Mouse (Mus musculus) right cerebral cortex, postnatal 25 days (tissue): Measurements from ENCODE around the gene Cox15.
A peak's percentile ranks its signal among the peaks of the same experiment; 100 is the strongest.

Experiments
- DNase-seq: peaks from one replicate; pipeline ENCODE4 v3.0.0; 2022

Gene Cox15

GRCm38 (mm10) chr19:43761543-43762256, 8.9 kb upstream of the Cox15 start:
- no peak for DNase-seq

- DNase-seq, result no peak
These were observed 7.7 kb upstream of the Cox15 start for GRCm38 (mm10) chr19:43760504-43760903.

- DNase-seq, result no peak
These were observed 2.1 kb upstream of the Cox15 start for GRCm38 (mm10) chr19:43754872-43755271.

GRCm38 (mm10) chr19:43754237-43754636, 1.4 kb upstream of the Cox15 start:
- no peak for DNase-seq

GRCm38 (mm10) chr19:43753226-43753835, 531 bp upstream of the Cox15 start:
- peak; percentile 85 for DNase-seq

GRCm38 (mm10) chr19:43750008-43750407, 2.8 kb downstream of the Cox15 start:
- DNase-seq, result no peak

GRCm38 (mm10) chr19:43747877-43748276, 4.9 kb downstream of the Cox15 start:
- no peak for DNase-seq

GRCm38 (mm10) chr19:43745740-43746139, 7.1 kb downstream of the Cox15 start:
- DNase-seq, result no peak

GRCm38 (mm10) chr19:43743401-43743800, 9.4 kb downstream of the Cox15 start:
- DNase-seq, result no peak

- DNase-seq, result no peak
These were observed 14.4 kb downstream of the Cox15 start for GRCm38 (mm10) chr19:43738409-43738808.

- DNase-seq, result no peak
These were observed 21.6 kb downstream of the Cox15 start for GRCm38 (mm10) chr19:43731157-43731556.

- DNase-seq, result no peak
These were observed 22.8 kb downstream of the Cox15 start for GRCm38 (mm10) chr19:43730037-43730428.

- DNase-seq, result no peak
These were observed 23.3 kb downstream of the Cox15 start for GRCm38 (mm10) chr19:43729296-43730036.

GRCm38 (mm10) chr19:43726510-43727146, 26.2 kb downstream of the Cox15 start:
- no peak for DNase-seq

GRCm38 (mm10) chr19:43724821-43725220, 28.0 kb downstream of the Cox15 start:
- DNase-seq, result no peak

GRCm38 (mm10) chr19:43724194-43724593, 28.6 kb downstream of the Cox15 start:
- DNase-seq, result no peak

GRCm38 (mm10) chr19:43723501-43723900, 29.3 kb downstream of the Cox15 start:
- DNase-seq, result no peak

- no peak for DNase-seq
These were observed 29.9 kb downstream of the Cox15 start for GRCm38 (mm10) chr19:43722891-43723290.

- DNase-seq, result no peak
These were observed 32.7 kb downstream of the Cox15 start for GRCm38 (mm10) chr19:43720061-43720460.

- DNase-seq, result no peak
These were observed 40.8 kb downstream of the Cox15 start for GRCm38 (mm10) chr19:43711971-43712370.

- DNase-seq, result no peak
These were observed 41.5 kb downstream of the Cox15 start for GRCm38 (mm10) chr19:43711159-43711916.

- DNase-seq, result no peak
These were observed 43.5 kb downstream of the Cox15 start for GRCm38 (mm10) chr19:43709317-43709716.

- no peak for DNase-seq
These were observed 44.6 kb downstream of the Cox15 start for GRCm38 (mm10) chr19:43708206-43708605.
